In the genomic region with DNA sequence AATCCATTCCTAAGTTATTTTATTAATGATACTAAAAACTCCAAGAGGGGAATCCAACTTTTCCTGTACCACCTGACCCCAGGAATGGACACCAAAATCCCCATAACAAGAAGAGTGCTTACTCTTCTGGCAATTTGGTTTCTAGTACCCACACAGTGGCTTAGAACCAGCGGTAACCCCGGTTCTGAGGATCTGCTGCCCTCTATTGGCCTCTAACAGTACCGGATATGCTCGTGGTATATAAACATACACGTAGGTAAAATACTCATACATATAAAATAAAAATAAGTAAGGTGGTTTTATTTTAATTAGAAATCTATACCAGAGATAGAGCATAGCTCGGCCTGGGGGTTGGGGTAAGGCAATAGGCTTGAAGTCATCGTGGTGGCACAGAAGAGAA, we compare ENCODE assay signal across 24 mouse cellular contexts. TPM values are rescaled to one million over a fixed set of nuclear protein-coding genes. Genes with fewer than 3 reads are reported as not detected.
DNase-seq lines count a peak whose midpoint lies in the region; ATAC-seq and TF ChIP-seq lines count a peak whose summit lies in the region.
"Had no signal": no experiment of that assay in that cellular context is flagged by ENCODE, and none has a peak within 500 bp of the region (broad histone marks: within the 10 kb centered on the region; RNA-seq: fewer than 3 reads in every experiment).

No protein-coding gene starts in this region.

- H3K27me3 ChIP-seq in liver, embryonic 14.5 days (ENCODE audit: control insufficient read depth, insufficient read depth, low read length), result no peaks in the 10 kb centered on the region
- no peaks in the 10 kb centered on the region for H3K27me3 ChIP-seq in ES-Bruce4 (ENCODE audit: control insufficient read depth, insufficient read depth, low read length, poor library complexity, severe bottlenecking)
- H3K27me3 ChIP-seq: forebrain, embryonic 12.5 days; limb, embryonic 12.5 days; liver, embryonic 15.5 days; neural tube, embryonic 15.5 days had no signal

- no peak for ATAC-seq in liver, embryonic 14.5 days (ENCODE audit: insufficient read depth)
- ATAC-seq: hindbrain, postnatal 0 days; midbrain, embryonic 16.5 days had no signal

- no peaks in the 10 kb centered on the region for H3K36me3 ChIP-seq in liver, embryonic 14.5 days (replicated peaks; ENCODE audit: control insufficient read depth, insufficient read depth, low read depth)
- H3K36me3 ChIP-seq in ES-Bruce4 (ENCODE audit: control insufficient read depth, insufficient read depth, low read length, poor library complexity, severe bottlenecking), result no peaks in the 10 kb centered on the region
- H3K36me3 ChIP-seq: embryonic facial prominence, embryonic 10.5 days; forebrain, embryonic 12.5 days; hindbrain, embryonic 10.5 days; limb, embryonic 12.5 days; liver, embryonic 15.5 days; neural tube, embryonic 15.5 days had no signal

- TF ChIP-seq POLR2A in ES-Bruce4 (IDR thresholded peaks at IDR 0.05; ENCODE audit: insufficient read depth, low read length), result no peak

- H3K4me1 ChIP-seq in liver, embryonic 14.5 days (replicated peaks; ENCODE audit: control insufficient read depth in 2 of 2, insufficient read depth in 2 of 2, low read length in 1 of 2), result no peaks in the 10 kb centered on the region
- H3K4me1 ChIP-seq in ES-Bruce4 (ENCODE audit: control insufficient read depth, insufficient read depth, low read length), result peaks cover 4% of the 10 kb centered on the region
- H3K4me1 ChIP-seq: liver, embryonic 15.5 days; neural tube, embryonic 15.5 days had no signal

- WGBS in liver, embryonic 14.5 days (ENCODE audit: insufficient replicate concordance), result 62% methylated on average over 7 of the region's 7 CpGs

- H3K27ac ChIP-seq in gastrocnemius, adult 2 months, result no peak overlapping the region
- H3K27ac ChIP-seq in liver, embryonic 14.5 days, result no peak overlapping the region
- no peak overlapping the region; the same call in 1 of the 2 replicates for H3K27ac ChIP-seq in ES-Bruce4 (ENCODE audit: insufficient read depth, low read length)
- H3K27ac ChIP-seq: embryonic facial prominence, embryonic 10.5 days; forebrain, embryonic 12.5 days; hindbrain, embryonic 10.5 days; hindbrain, postnatal 0 days; limb, embryonic 12.5 days; liver, embryonic 15.5 days had no signal

- no peak for TF ChIP-seq EP300 in liver, embryonic 14.5 days (IDR thresholded peaks at IDR 0.05; ENCODE audit: low read depth)
- no peak for TF ChIP-seq EP300 in ES-Bruce4 (IDR thresholded peaks at IDR 0.05; ENCODE audit: insufficient read depth, low read depth, low read length)

- H3K4me2 ChIP-seq in liver, embryonic 14.5 days (ENCODE audit: low read depth), result no peak overlapping the region
- H3K4me2 ChIP-seq: forebrain, embryonic 12.5 days; limb, embryonic 12.5 days; liver, embryonic 15.5 days; neural tube, embryonic 15.5 days had no signal

- TF ChIP-seq CTCF in gastrocnemius, adult 2 months (IDR thresholded peaks at IDR 0.05), result peak; percentile 6; the same call in 1 of the 2 replicates
- peak; percentile 28 for TF ChIP-seq CTCF in liver, embryonic 14.5 days (IDR thresholded peaks at IDR 0.05; ENCODE audit: low read depth)
- no peak for TF ChIP-seq CTCF in ES-Bruce4 (IDR thresholded peaks at IDR 0.05; ENCODE audit: low read depth, low read length)

- no peak overlapping the region for H3K4me3 ChIP-seq in gastrocnemius, adult 2 months
- H3K4me3 ChIP-seq in liver, embryonic 14.5 days (ENCODE audit: insufficient read depth in 1 of 2, low read depth in 2 of 2, low read length in 2 of 2), result no peak overlapping the region
- H3K4me3 ChIP-seq in ES-Bruce4 (ENCODE audit: low read depth, low read length), result peak overlapping the region; percentile 70
- H3K4me3 ChIP-seq: embryonic facial prominence, embryonic 10.5 days; forebrain, embryonic 12.5 days; hindbrain, embryonic 10.5 days; limb, embryonic 12.5 days; liver, embryonic 15.5 days; neural tube, embryonic 15.5 days had no signal

- H3K9me3 ChIP-seq in liver, embryonic 14.5 days (ENCODE audit: control insufficient read depth, low read length), result no peaks in the 10 kb centered on the region
- no peaks in the 10 kb centered on the region for H3K9me3 ChIP-seq in ES-Bruce4 (replicated peaks; ENCODE audit: control insufficient read depth, insufficient read depth, low read length, poor library complexity, severe bottlenecking)
- H3K9me3 ChIP-seq: embryonic facial prominence, embryonic 10.5 days; forebrain, embryonic 12.5 days; hindbrain, embryonic 10.5 days; limb, embryonic 12.5 days; liver, embryonic 15.5 days; neural tube, embryonic 15.5 days had no signal

- H3K9ac ChIP-seq in liver, embryonic 14.5 days (replicated peaks), result no peak overlapping the region
- no peak overlapping the region for H3K9ac ChIP-seq in ES-Bruce4 (ENCODE audit: low read depth, poor library complexity, severe bottlenecking)
- H3K9ac ChIP-seq: forebrain, embryonic 12.5 days; limb, embryonic 12.5 days; liver, embryonic 15.5 days; neural tube, embryonic 15.5 days had no signal

- DNase-seq in gastrocnemius, adult 2 months, result no peak
- DNase-seq in gastrocnemius, postnatal 10 days, result no peak
- no peak for DNase-seq in liver, embryonic 14.5 days (ENCODE audit: low read depth in 3 of 3, low spot score in 3 of 3)
- no peak for DNase-seq in liver
- DNase-seq in induced T-regulatory cell, adult 2 months (ENCODE audit: low read depth), result peak; percentile 26
- DNase-seq in cerebellum, adult 8-10 months, result no peak
- DNase-seq in left cerebral cortex, adult 11 months (ENCODE audit: low spot score), result no peak
- DNase-seq: adrenal gland, postnatal 14 days; B cell, adult 2 months; cerebellum, adult 2 months; gastrocnemius, postnatal 14 days; kidney, postnatal 4 days; lung, postnatal 36 days; right cerebral cortex, postnatal 14 days; spleen, adult 18-20 months had no signal

- intact Hi-C loops in gastrocnemius, adult 2 months (cut with DNase I), result no loop called here

RNA-seq across cellular contexts. Expression of a gene that starts 58.0 kb away (rescaled TPM):
- total RNA-seq in gastrocnemius, adult 2 months (2021), result 10 to 100 TPM; 20.7 to 22.0 TPM
- total RNA-seq in gastrocnemius, postnatal 10 days (2021), result 10 to 100 TPM; 26.2 to 28.3 TPM
- 29.3 and 31.0 TPM in 2 replicates for polyA plus RNA-seq in liver, embryonic 14.5 days (2012; rRNA removed)
- polyA plus RNA-seq in liver, embryonic 14.5 days (2014; fragmentation: Nextera tagmentation; extraction: Ambion mirVana), result 6.8 and 12.0 TPM in 2 replicates
- 75.6 and 79.2 TPM in 2 replicates for polyA plus RNA-seq in ES-Bruce4 (2011; ENCODE audit: insufficient read depth, insufficient read length, low read depth, missing spikeins)
